Mouse (Mus musculus) spleen, postnatal 36 days (tissue): ENCODE data around the gene Rpl14.

ENCODE experiments used
- DNase-seq, 2 experiments: peaks; one replicate each; pipeline ENCODE4 v3.0.0; 2022; ENCODE audit warnings: low spot score in 2 of 2, mixed read lengths in 1 of 2

Gene Rpl14

DNA sequence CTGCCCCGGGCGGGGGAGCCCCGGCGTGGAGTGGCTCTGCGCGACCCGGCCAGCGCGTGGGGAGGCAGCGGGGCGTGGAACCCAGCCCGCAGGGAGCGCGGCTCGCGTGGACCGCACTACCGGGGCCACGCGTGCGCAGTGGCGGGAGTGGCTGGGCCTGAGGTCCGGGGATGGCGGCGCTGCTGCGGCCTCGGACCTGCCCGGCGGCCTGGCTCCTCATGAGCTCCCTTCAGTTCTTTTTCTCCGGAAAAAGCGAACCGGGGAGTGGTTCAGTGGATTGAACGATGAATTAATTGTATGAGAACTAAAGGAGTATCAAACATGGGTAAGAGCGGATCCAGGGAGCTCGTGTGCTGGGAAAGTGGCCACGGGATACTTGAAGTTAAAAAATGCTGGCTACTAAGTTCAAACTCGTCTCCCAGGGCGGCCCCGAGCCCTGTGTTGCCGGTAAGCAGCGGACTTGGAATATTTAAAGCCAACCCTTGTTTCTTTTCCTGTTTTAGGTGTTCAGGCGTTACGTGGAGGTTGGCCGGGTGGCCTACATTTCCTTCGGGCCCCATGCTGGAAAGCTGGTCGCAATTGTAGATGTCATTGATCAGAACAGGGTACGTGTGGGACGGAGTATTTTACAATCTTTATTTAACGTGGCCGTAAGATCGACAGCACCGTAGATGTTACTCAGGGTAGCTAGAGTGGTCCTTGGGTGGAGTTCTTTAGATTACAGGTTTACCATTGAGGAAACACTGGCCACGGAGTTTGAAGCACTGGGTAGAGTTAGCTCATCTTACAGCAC is 545 bp downstream of the Rpl14 start:
- no peak for DNase-seq

DNA sequence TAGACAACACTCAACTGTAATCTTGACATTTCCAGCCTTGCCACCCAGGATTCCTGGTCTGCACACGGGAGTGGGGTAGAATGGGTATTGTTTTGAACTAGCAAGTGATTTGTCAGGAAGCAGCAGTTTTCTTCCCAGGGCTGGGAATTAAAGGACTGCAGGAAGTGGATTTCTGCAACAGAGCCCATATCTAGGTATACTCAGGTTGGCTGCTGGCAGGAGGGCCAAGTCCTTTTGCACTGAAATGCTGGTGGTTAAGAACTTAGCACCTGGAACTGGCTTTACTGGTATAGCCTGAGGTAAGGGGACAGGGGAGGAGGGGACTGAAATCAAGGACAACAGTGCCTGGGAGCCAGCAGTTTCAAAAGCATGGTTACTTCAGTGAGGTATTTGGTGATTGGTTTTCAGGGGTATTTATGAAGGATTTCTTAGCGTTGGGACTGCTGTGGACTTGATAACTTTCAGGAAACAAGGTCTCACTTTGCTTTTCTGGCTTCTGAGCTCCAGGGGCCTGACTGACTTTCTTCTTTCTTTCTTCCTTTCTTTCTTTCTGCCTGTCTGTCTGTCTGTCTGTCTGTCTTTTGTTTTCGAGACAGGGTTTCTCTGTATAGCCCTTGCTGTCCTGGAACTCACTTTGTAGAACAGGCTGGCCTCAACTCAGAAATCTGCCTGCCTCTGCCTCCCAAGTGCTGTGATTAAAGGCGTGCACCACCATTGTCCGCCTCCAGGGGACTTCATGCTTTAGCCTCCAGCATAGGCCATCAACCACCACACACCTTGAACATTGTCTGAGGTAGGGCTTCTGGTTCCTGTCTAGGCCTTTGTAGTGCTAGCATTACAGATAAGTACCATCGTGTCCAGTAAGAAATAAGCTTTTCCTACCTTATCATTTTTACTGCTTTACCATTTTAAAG is 4.8 kb downstream of the Rpl14 start:
- DNase-seq = peak in 1 of 2 experiments; percentile 25

DNA sequence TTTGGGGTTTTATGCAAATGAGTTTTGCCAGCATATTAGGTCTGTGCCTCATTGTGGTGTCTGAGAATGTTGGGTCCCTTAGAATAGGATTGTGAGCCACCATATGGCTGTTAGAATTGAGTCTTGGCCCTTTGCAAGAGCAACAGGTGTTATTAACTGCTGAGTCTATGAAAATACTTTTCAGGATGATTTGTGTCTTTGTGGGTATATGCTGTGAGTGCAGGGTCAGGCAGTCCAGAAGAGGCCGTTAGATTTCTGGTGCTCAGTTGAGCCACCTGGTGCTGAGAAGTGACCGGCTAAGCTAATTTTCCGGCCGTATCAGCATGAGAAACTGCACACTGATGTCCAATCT is 5.4 kb downstream of the Rpl14 start:
- no peak for DNase-seq

DNA sequence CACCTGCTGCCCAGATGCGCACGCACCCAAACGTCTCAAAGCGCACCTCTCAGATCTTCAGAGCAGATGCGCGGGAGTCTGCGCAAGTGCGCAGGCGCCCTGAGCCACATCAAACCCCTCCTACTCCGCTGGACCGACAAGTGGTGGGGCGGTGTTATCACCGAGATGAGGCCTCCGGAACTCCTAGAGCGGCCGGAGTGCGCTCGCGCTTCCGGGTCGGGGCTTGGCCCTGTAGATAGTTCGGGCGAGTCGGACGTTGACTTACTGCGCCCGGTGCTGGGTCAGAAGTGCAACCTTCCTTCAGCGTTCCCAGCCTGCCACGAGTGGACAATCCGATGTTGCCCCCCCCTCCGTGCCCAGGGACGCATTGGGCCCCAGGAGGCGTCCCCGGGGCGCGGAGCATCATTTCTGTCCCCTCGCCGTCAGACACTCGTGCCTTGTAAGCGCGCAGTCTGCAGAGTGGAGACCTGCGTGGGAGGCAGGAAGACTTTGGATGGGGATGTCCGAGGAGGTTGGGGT is 5.9 kb downstream of the Rpl14 start:
- peak; percentile 92 to 94 for DNase-seq

DNA sequence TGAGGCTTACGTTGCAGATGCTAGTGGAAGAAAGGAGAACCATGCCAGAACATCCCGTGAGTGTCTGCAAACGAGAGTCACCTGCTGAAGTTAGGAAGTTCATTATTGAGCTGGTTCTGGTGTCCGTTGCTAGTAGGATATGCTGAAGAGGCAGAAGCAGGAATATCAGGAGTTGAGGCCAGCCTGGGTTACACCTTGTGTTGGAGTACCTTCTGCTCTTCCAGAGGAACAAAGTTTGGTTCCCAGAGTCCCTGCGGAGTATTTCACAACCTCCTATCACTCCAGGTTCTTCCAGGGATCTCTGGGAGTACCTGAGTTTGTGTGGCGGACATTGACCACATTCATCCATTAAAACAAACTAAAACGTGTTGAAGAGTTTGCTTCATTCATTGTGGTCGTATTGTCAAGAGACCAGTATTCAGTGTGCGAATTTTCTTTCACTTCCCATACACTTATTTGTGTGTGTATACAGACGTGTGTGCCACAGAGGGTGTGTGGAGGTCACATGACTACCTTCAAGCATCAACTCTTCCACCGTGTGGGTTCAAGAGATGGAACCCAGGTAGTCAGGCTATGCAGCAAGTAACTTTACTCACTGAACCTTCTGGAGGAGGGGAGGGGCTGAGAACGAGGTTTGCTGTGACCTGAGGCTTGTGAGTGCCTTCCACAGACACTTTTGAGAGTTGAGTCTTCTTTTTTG is 6.6 kb downstream of the Rpl14 start:
- DNase-seq = no peak

DNA sequence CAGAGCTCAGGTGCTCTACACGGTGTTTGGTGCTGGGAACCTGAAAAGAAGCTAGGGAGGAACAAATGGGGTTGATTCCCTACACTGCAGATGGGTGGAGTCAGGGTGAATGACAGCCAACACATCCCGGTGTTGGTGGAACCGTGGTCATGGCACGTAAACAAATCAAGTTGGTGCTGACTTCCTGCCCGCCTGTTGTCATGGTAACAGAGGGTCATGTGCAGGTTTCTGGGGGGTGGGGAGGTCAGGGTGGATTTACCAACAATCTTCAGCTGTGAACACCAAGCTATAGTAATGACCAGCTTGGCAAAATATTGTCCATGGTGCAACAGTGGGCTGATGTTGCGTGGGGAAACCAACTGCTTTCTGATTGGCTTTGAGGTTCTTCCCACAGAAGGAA is 7.5 kb downstream of the Rpl14 start:
- no peak for DNase-seq

DNA sequence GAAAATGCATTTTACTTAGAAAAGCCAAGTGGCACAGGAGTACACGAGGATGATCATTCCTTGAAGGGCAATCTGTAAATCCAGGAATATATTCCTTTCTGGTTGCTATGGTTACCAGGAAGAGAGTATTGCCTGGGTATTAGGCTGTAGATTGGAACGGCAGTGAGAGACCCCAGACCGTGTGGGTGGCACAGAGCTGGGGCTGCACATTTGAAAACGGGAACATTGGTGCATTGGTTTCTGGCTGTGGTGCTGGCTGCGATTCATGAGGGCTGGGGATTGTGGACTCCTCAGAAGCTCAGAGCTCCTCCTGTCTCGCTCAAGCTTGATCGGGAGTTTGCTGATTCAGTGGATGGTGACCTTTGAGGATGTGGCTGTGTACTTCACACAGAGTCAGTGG is 8.6 kb downstream of the Rpl14 start:
- DNase-seq = no peak

DNA sequence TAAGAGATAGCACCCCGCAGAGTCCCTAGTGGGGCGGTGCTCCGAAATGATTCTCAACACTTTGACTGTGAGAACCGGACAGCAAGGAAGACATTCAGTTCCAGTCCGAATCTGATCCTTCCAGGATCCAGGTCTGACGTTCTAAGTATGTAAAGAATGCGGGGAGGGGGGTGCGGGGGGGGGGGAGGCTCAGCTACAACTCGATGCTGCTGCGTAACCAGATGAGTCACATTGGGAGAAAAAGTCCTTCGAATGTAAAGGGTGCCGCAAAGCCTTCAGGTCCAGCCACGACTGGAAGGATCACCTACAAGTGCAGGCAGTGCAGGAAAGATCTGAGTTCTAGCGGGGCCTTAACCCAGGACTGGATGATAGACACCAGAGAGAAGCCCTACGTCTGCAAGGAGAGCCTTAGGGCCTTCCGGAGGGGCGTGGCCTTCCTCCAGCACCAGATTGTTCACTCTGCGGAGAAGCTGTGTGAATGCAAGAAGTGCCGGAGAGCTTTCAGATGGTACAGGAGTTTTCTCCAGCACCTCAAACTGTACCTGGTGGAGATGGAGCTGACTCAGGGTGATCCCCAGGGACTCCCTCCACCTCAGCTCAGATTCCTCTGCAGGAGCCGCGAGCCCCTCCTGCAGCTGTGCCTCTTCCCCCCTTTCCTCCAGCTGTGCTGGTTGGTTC is 10.8 kb downstream of the Rpl14 start:
- peak; percentile 61 to 68 for DNase-seq

DNA sequence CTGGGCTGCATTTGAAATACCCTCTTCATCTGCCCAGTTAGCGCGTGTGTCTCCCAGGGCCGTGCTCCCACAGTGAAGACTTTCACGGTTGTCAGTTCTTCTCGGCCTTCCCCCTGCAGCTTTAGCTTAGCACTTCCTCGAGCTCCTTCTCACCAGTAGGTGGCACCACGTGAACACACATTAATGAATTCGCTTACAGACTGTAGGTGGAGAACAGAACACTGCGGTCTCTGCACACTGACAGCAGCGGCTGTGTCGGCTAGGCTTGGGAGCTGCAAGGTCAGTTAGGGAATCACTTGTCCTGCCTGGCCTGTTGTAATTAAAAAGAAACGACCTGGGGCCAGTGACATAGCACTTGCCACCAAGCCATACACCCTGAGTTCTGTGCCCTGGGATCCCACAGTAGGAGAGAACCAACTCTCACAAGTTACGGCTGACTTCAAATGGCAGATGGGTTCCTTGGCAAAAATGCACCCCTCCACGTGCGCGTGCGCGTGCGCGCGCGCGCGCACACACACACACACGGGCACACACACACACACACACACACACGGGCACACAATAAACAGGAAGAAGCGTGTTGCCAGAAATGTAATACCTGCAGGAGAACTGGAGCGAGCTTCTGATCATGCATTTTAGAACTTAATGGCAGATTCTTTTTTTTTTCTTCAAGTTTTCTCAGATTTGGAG is 11.5 kb downstream of the Rpl14 start:
- peak; percentile 87 to 90 for DNase-seq

DNA sequence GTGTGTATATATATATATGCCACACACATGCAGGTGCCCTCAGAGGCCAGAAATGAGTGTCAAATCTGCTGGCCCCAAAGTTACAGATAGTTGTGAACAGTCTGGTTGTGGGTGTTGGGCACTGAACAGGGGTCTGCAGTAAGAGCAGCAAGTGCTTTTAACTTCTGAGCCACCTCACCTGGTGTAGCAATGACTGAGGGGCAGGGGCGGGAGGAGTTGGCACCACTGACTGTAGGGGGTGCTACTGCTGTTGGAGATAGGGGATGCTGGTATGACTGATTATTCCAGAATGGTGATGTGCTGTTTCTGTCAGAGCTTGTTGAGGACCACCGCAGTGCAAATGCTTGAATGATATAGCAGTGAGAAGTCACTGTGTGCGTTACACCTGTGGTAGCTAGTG is 12.1 kb downstream of the Rpl14 start:
- no peak for DNase-seq

DNA sequence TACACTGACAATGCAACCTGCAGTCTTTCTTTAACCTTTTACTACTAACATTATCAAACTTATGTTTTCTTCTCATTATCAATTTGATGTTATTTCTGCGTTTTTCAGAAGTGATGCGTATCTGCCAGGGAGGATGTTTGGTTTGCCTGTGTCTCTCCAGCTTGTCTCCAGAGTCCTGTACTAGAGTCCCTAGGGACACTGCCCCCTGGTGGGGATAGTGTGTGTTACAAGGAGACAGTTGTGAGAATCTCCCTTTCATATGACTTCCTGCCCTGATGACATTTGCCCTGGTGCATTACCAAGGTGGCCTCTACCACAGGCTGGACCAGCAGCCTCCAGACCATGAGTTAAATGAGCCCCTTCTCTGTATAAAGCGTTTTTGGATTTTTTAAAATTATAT is 15.3 kb downstream of the Rpl14 start:
- DNase-seq = peak; percentile 41 to 68

DNA sequence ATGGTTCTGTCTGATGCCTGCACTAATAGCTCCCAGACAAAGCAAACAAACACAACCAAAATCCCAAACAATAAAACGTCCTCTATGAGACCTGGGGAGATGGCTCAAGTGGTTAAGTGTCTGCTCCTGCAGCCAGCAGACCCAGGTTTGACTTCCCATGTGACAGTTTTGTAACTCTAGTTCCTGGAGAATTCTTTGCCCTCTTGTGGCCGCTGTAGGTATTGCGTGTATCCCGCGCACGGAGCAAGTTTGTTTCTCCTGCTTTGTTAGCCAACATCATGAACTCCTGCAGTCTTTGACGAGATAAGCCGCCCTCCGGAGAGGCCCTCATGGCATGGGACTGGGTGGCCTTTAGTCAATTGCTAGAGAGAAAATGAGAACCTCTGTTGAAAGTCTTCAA is 20.2 kb downstream of the Rpl14 start:
- DNase-seq = peak; percentile 41 to 53

DNA sequence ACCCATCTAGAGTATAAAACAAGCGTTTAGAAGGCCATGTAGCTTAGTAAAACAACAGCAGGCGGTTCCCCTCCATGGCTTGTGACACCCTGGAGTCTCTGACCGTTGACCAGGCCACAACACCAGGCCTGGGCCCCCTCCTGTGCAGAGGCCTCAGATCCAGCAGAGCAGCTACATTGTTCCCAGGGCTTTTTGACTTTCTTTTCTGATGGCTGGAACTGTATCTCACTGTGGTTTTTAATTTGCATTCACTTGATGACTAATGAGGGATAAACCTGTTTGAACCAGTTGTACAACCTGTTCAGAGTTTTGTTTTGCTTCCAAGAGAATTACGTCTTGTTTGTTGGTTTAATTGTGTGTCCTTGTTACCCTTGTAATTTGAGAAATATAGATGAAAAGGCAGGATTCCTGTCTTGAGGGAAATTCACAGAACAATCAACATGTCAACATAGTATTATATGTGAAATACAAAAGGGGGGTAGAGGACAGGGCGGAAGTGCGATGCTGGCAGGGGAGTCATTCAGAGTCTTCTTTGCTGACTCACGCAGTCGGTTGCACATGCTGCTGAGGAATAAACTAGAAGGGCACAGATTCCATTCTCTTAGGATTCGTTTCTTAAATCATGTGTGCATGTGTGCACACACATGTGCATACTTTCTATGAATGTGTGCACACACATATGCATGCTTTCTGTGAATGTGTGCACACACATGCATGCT is 22.3 kb downstream of the Rpl14 start:
- DNase-seq = no peak

DNA sequence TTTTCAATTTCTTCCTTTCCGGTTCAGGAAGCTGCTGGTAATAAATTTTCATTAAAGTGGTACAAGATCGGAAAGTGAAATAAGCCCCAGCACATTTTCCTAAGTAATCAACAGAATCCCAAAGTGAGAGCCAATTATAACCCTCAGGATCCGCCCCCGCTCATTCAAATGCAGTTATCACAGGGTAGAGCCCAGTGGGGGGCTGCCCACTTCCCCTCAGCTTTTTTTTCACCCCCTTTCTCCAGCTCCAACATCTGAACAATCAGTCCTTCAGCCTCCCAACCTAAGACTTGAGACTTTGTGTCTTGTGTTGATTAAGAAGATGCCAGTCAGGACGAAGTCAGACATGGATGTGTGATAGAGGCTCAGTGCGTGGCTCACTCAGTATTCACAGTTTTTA is 23.6 kb downstream of the Rpl14 start:
- no peak for DNase-seq

DNA sequence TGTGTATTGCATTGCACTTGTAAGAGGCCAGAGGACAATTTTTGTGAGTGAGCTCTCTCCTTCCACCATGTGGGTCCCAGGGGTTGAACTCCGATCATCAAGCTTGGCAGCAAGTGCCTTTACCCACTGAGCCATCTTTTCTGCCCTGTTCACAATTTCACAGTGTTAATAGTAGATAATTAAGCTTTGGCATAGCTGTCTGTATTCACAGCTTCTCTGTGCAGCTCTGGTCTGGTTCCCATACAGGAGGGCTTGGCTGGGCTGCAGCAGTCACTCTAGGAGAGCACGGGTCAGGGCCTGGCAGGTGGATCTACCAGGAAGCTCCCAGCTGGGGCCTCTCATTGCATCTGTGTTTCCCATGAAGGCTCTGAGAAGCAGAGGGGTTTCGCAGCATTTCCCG is 24.1 kb downstream of the Rpl14 start:
- DNase-seq = no peak

DNA sequence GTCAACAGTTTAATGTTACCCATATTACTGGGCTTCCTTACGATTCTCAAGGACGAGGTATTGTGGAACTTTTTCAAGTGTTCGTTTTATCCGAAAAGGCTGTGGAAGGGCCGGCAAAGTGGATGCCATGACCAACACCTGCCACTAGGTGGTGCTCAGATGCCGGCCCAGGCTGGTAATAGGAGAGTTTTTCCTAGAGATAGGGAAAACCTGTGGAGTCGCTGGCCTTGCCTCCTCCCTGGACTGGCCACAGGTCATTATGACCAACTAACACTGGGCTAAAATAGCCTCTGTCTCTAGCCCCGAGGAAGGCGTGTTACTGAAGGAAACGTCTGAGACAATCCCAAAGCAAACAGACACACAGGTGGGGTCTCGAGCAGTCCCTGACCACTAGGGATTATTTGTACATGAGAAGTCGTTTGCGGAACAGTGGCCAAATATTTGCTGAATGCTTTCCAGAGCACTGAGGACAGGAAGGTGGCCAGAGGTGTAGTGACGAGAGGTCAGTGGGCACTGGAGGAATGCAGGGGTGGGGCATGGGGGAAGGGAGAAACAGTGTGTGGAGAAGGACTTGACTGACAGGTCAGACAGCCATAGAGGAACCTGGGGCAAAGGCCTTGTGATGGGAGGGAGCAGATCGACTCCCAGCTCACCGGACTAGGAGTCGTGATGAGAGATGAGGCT is 30.4 kb downstream of the Rpl14 start:
- DNase-seq = peak in 1 of 2 experiments; percentile 11

DNA sequence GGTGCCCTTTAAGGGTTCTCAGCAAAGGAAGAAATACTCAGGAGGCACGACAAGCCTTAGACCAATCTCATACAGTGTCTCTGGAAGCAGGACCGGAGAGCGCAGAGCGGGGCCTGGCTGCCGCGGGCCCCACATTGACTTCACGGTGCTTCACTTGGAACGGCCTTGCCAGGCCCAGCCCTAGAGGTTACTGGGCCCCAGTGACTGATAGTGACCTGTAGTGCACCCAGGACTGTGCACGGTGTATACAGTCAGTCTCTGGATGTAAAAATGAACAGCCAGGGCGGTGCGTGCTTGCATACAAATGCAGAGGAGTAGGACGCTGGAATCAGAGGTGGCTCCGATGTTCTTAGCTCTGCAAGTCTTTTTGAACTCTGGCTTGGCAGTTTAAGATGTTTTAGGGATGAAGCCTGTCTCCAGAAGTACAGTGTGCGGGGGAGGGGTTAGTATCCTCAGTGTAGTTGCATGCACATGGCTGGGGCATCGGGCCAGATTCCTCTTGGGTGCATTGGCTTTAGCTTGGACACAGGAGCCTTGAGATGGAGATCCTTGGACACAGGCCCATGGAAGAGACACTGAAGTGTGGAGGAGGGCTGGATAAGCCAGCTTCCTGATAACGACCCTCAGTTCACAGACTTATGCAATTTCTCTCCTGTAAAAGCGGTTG is 31.1 kb downstream of the Rpl14 start:
- no peak for DNase-seq

DNA sequence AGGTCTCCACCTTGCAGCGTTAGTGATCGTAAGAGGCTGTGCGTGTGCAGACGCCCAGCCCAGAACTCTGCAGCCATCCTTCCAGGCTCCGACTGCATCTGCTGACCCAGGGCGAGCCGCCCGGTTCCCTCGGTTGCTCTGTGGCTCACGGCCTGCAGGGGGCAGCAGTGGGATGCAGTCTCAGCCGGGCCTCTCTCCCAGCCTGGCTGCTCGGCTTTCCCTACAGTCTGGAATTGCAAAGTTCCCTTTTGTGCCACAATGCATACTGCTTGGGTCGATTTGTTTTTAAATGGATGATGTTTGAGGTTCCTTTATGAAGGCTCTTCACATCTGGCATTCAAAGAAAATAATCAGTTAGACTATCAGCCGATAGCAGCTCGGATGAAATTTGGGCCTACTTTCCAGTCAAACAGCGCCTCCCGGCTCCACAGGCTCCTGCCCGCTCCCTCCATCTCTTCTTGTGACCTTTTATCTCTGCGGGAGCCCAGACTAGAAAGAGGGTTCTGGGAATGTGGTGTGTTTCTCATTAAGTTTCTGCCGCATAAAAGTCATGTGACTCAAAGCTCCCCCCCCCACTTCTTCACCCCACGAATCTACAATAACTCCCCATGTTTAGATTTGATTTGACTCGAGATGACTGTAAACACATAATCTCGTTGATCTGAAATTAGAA is 31.7 kb downstream of the Rpl14 start:
- peak; percentile 34 to 36 for DNase-seq

DNA sequence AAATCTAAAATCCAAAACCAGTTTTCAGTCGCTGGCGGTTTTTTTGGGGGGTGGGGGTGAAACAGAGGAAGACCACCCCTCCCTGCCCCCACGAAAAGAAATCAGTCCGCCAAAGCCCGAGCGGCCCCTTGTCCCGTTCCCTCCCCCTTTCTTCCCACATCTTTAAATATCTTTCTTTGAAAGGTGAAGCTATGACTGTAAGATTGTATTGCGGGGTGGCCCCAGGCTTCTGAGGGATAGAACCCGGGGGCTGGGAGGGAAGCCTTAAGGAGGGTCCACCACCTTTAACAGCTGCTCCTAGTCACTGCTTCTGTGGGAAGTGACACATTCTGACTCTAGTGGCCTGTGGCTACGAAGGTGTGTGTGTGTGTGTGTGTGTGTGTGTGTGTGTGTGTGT is 32.3 kb downstream of the Rpl14 start:
- no peak for DNase-seq
